Mouse (Mus musculus) liver, adult 2 months (tissue): ENCODE results near the gene Gm17651. TPM values are rescaled to one million over a fixed set of nuclear protein-coding genes. Genes with fewer than 3 reads are reported as not detected.
A peak's percentile ranks its signal among the peaks of the same experiment; 100 is the strongest.

Source experiments
- DNase-seq: peaks from one replicate; pipeline ENCODE4 v3.0.0-alpha.2; 2011; ENCODE audit warnings: low read depth, low spot score; ENCODE audit errors: extremely low read depth
- H3K27ac ChIP-seq: fragments of 200-500 bp; replicated peaks from 2 replicates; pipeline ENCODE4 v1.5.1; 2012; ENCODE audit warnings: low read depth, mild to moderate bottlenecking, control low read depth, inconsistent platforms, low read length; ENCODE audit not compliant: insufficient read depth
- H3K27me3 ChIP-seq: fragments of 200-500 bp; 2 replicates; pipeline ENCODE4 v1.6.1; 2012; ENCODE audit warnings: mild to moderate bottlenecking, moderate library complexity, low read length, inconsistent platforms; ENCODE audit not compliant: control insufficient read depth, insufficient read depth
- H3K36me3 ChIP-seq: fragments of 200-500 bp; 2 replicates; pipeline ENCODE4 v1.6.1; 2012; ENCODE audit warnings: low read length, inconsistent platforms; ENCODE audit not compliant: control insufficient read depth, insufficient read depth
- H3K4me1 ChIP-seq: fragments of 200-500 bp; 2 replicates; pipeline ENCODE4 v1.6.1; 2011; ENCODE audit warnings: low read length; ENCODE audit not compliant: control insufficient read depth, insufficient read depth
- H3K4me3 ChIP-seq: fragments of 200-500 bp; 2 replicates; pipeline ENCODE4 v1.5.1; 2011; ENCODE audit warnings: low read depth, mild to moderate bottlenecking, control low read depth, low read length, moderate library complexity; ENCODE audit not compliant: insufficient read depth
- H3K79me2 ChIP-seq: fragments of 200-500 bp; 2 replicates; pipeline ENCODE4 v1.6.1; 2012; ENCODE audit warnings: inconsistent platforms, mild to moderate bottlenecking, low read length, moderate library complexity; ENCODE audit not compliant: control insufficient read depth, insufficient read depth
- H3K9ac ChIP-seq: fragments of 200-500 bp; 2 replicates; pipeline ENCODE4 v1.6.1; 2012; ENCODE audit warnings: low read depth, mild to moderate bottlenecking, control low read depth, inconsistent platforms, low read length
- CTCF ChIP-seq: fragments of 200-500 bp; IDR thresholded peaks from 2 replicates; pipeline ENCODE4 v1.5.1; 2011; ENCODE audit warnings: low read depth, low read length, control low read depth
- POLR2A ChIP-seq: fragments of 200-500 bp; IDR thresholded peaks from 2 replicates; pipeline ENCODE4 v1.6.1; 2011; ENCODE audit warnings: low read length, control low read depth; ENCODE audit not compliant: insufficient read depth; ENCODE audit errors: extremely low read depth
- WGBS: fragments of 180-500 bp; shearing (Covaris S2); methylation state at CpG from one replicate; pipeline ENCODE4 v1.1.7; 2018; 5-methylcytosine and 5-hydroxymethylcytosine counted together
- polyA plus RNA-seq: library from polyadenylated mRNA; depleted of rRNA; stranded (reverse); fragments of >200 nt; gene quantifications from 2 replicates; pipeline ENCODE4 v1.2.3, GENCODE M21; 2012
- total RNA-seq: library from RNA; depleted of rRNA; stranded (reverse); fragments of >200 nt; gene quantifications from 2 replicates; pipeline ENCODE4 v1.2.3, GENCODE M21; 2014

The Gm17651 gene
- total and polyA plus RNA-seq, 2 experiments = not detected

DNA sequence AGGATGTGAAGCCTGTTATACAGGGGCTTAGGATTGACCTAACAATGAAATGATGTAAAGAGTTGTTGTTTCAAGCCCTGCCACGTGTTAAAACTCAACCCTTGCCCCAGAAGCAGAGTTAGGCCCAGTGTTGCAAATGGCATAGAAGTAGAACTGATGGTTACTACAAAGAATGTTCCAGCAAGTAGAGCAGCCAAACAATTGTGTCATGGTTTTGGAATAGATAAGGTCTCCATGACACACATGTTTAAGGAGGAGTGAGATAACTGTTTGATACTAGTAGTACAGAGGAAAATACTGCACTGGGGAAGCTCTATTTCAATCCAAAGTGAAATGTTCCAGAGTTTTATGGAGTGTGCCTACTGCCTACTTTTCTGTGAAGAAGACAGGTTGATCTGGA, 26.0 kb downstream of the Gm17651 start:
- H3K9ac ChIP-seq = no peak overlapping the region
- H3K79me2 ChIP-seq = no peaks in the 10 kb centered on the region
- no peak overlapping the region for H3K4me3 ChIP-seq
- peaks cover 30% of the 10 kb centered on the region for H3K4me1 ChIP-seq
- DNase-seq = peak; percentile 69
- no peaks in the 10 kb centered on the region for H3K27me3 ChIP-seq
- no peak for TF ChIP-seq POLR2A
- no peak for TF ChIP-seq CTCF
- 11% methylated on average over 1 of the region's 1 CpGs for WGBS
- peak overlapping the region; percentile 53; the same call in 1 of the 2 replicates for H3K27ac ChIP-seq
- peaks cover 80% of the 10 kb centered on the region for H3K36me3 ChIP-seq

DNA sequence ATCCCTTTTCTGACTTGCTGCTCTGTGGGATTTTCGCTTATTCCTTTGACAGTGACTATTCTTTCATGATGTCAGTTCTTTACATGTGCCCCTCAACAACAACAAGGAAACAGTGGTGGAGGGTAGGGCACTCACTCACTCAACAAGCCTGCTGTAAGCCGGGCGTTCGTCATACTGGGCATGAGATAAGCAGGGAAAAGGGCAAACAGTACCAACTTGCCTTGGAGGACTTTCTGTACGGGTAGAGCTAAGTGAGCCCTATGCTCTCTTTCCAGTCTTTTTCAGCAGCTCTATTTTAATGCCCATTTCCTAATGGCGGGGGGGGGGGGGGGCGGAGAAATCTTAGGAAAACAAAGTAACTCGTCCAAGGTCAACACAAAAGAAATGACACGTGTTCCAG, 32.5 kb downstream of the Gm17651 start:
- peaks cover 83% of the 10 kb centered on the region for H3K36me3 ChIP-seq
- peak overlapping the region; percentile 90 for H3K27ac ChIP-seq
- peaks cover 17% of the 10 kb centered on the region; the same call in 1 of the 2 replicates for H3K4me1 ChIP-seq
- no peak overlapping the region for H3K9ac ChIP-seq
- DNase-seq = peak; percentile 58
- no peaks in the 10 kb centered on the region for H3K79me2 ChIP-seq
- WGBS = 40% methylated on average over 9 of the region's 9 CpGs
- no peak overlapping the region for H3K4me3 ChIP-seq
- no peak for TF ChIP-seq POLR2A
- no peak for TF ChIP-seq CTCF
- no peaks in the 10 kb centered on the region for H3K27me3 ChIP-seq

DNA sequence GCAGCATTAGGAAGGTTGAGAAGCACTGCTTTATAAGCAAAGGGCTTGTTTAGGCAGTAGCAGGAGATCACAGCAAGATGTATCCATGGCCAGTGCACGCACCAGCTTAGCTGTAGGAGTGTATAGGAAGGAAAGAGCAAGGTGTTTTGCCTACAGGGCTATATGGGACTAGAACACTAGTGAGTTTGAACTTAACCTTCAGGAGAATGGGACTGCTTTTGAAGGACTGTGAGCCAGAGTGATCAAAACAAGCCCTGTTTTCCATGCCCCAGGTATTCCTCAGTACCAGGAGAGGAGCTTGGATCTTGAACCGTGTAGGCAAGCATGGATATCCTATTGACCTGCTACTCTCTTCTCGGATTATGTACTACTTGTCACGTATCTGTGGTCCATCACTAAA, 33.1 kb downstream of the Gm17651 start:
- H3K4me3 ChIP-seq = no peak overlapping the region
- WGBS = 55% methylated on average over 4 of the region's 4 CpGs
- peak overlapping the region; percentile 38; the same call in 1 of the 2 replicates for H3K27ac ChIP-seq
- H3K79me2 ChIP-seq = no peaks in the 10 kb centered on the region
- no peaks in the 10 kb centered on the region for H3K27me3 ChIP-seq
- peak; percentile 54 for DNase-seq
- peaks cover 17% of the 10 kb centered on the region for H3K4me1 ChIP-seq
- peaks cover 83% of the 10 kb centered on the region for H3K36me3 ChIP-seq
- TF ChIP-seq POLR2A (no peak), CTCF (no peak)
- 0 out of 2 replicates have a peak overlapping the region, but pooled peaks have one; percentile 6 for H3K9ac ChIP-seq

DNA sequence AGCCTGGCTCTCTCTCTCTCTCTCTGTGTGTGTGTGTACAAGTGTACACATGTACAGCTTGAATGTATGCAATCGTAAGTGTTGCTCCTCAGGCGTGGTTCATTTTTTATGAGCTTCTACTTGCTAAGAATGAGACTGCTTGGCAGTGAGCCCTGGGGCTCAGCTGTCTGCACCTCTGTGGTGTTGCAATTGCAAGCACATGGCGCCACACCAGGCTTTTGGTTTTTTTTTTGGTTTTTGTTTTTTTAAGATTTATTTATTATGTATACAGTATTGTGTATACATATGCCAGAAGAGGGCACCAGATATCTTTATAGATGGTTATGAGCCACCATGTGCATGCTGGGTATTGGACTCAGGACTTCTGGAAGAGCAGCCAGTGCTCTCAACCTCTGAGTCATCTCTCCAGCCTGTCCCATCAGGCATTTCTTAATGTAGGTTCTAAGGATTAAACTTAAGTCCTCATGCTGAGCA, 40.2 kb downstream of the Gm17651 start:
- DNase-seq = peak; percentile 83
- Histone ChIP-seq H3K4me3 (no peak overlapping the region), H3K79me2 (peaks cover 4% of the 10 kb centered on the region; the same call in 1 of the 2 replicates), H3K27ac (peak overlapping the region; percentile 29), H3K4me1 (peaks cover 25% of the 10 kb centered on the region), H3K27me3 (no peaks in the 10 kb centered on the region), H3K36me3 (peaks cover 61% of the 10 kb centered on the region), H3K9ac (no peak overlapping the region)
- no peak for TF ChIP-seq CTCF
- no peak for TF ChIP-seq POLR2A
- 21% methylated on average over 3 of the region's 3 CpGs for whole genome bisulfite sequencing

DNA sequence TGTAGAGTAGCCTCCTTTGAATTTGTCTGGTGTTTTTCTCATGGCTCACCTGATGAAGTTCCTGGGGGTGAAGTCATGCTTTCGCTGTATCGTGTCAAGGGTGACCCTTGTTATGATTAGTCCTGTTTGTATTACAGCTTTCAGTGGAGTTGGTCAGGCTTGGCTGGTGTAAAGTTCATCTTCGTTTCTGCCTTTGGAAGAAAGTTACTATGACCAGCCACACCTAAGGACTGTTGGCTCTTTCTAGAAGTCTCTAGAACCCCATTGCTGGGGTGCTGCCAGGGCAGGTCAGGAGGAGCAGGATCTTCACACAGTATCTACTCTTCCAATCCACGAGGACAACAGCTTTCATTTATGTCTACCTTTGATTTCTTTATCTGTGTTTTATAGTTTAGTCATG, 41.0 kb downstream of the Gm17651 start:
- no peak overlapping the region for H3K9ac ChIP-seq
- no peaks in the 10 kb centered on the region for H3K27me3 ChIP-seq
- H3K36me3 ChIP-seq = peaks cover 53% of the 10 kb centered on the region
- H3K27ac ChIP-seq = peak overlapping the region; percentile 74
- no peak overlapping the region for H3K4me3 ChIP-seq
- DNase-seq = peak; percentile 86
- H3K4me1 ChIP-seq = peaks cover 23% of the 10 kb centered on the region
- 20% methylated on average over 4 of the region's 4 CpGs for WGBS
- H3K79me2 ChIP-seq = peaks cover 4% of the 10 kb centered on the region; the same call in 1 of the 2 replicates
- no peak for TF ChIP-seq CTCF
- no peak for TF ChIP-seq POLR2A

DNA sequence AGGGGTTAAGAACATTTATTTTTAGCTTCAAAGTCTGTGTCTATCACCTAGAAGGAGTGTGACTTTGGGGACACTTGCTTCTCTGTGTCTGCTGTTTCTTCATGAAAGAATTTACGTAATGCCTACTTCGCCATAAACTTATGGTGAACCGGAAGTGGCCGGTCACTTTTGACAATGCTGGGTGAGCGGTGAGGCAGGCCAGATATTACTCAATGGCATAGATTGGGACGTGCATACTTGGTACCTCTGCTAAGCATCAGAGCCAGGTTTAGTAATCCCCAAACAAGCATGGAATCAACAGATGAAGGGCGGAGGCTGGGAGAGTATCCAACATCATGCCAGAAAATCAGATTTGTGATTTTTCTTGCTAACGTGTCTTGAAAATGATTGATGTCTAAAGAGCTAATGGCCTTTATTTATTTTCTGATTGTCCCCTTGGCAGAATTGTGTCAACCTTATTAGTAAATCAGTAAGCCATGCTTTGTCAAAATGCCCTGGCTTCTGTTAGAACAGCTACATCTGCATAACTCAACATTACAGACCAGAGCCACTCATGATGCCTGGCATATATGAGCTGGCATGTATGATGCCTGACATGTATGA, 43.1 kb downstream of the Gm17651 start:
- Histone ChIP-seq H3K79me2 (peaks cover 4% of the 10 kb centered on the region; the same call in 1 of the 2 replicates), H3K4me3 (peak overlapping the region; percentile 17; the same call in 1 of the 2 replicates), H3K9ac (peak overlapping the region; percentile 57; the same call in 1 of the 2 replicates), H3K27ac (peak overlapping the region; percentile 97), H3K27me3 (no peaks in the 10 kb centered on the region), H3K36me3 (peaks cover 32% of the 10 kb centered on the region), H3K4me1 (peaks cover 23% of the 10 kb centered on the region)
- WGBS = 23% methylated on average over 8 of the region's 8 CpGs
- peak; percentile 94 for DNase-seq
- TF ChIP-seq CTCF = no peak
- TF ChIP-seq POLR2A = no peak
